Mouse (Mus musculus) CH12.LX (cell line): ENCODE data around the gene Atp5g2. TPM values are rescaled to one million over a fixed set of nuclear protein-coding genes. Genes with fewer than 3 reads are reported as not detected.

ENCODE experiments used
- DNase-seq: peaks from one replicate; pipeline ENCODE4 v3.0.0-alpha.2; 2013; ENCODE audit errors: extremely low read depth
- H3K27ac ChIP-seq: 2 replicates; pipeline ENCODE4 v1.5.1; 2012; ENCODE audit warnings: low read depth, mild to moderate bottlenecking, control low read depth, moderate library complexity; ENCODE audit not compliant: insufficient read depth
- H3K27me3 ChIP-seq: replicated peaks from 2 replicates; pipeline ENCODE3; 2012; ENCODE audit warnings: inconsistent platforms
- H3K36me3 ChIP-seq, 2 experiments: replicated peaks in 1 of 2; 2 replicates each; pipeline versions ENCODE3 to v1.6.1; 2012; ENCODE audit warnings: inconsistent platforms in 1 of 2, low read length in 1 of 2, mild to moderate bottlenecking in 1 of 2, mixed read lengths in 1 of 2, moderate library complexity in 1 of 2; ENCODE audit not compliant: control insufficient read depth in 1 of 2, insufficient read depth in 1 of 2
- H3K4me1 ChIP-seq, 2 experiments: 2 replicates each; pipeline ENCODE4 v1.6.1; 2012; ENCODE audit warnings: inconsistent platforms in 1 of 2, moderate library complexity in 1 of 2; ENCODE audit not compliant: insufficient read depth in 2 of 2, control insufficient read depth in 1 of 2
- H3K4me2 ChIP-seq: 2 replicates; pipeline ENCODE4 v1.6.1; 2012; ENCODE audit warnings: low read depth, mild to moderate bottlenecking, control low read depth; ENCODE audit not compliant: poor library complexity, insufficient read depth, severe bottlenecking
- H3K4me3 ChIP-seq, 3 experiments: fragments of 150-350 bp in 1 of 3; sonication (generic) in 1 of 3; replicated peaks in 1 of 3; 2 replicates each; pipeline versions ENCODE3 to v1.5.1; 2011 to 2012; ENCODE audit warnings: low read depth in 2 of 3, low read length in 2 of 3, mild to moderate bottlenecking in 2 of 3, moderate library complexity in 2 of 3, control low read depth in 1 of 3, improper control_type of control experiment in 1 of 3, inconsistent platforms in 1 of 3, mixed read lengths in 1 of 3; ENCODE audit not compliant: poor library complexity in 1 of 3
- H3K79me2 ChIP-seq: replicated peaks from 2 replicates; pipeline ENCODE4 v1.6.1; 2012; ENCODE audit warnings: mild to moderate bottlenecking, moderate library complexity; ENCODE audit not compliant: control insufficient read depth, poor library complexity, insufficient read depth, severe bottlenecking; ENCODE audit errors: extremely low read depth
- H3K9ac ChIP-seq: 2 replicates; pipeline ENCODE4 v1.6.1; 2012; ENCODE audit warnings: low read depth, mild to moderate bottlenecking, control low read depth, moderate library complexity; ENCODE audit not compliant: insufficient read depth
- H3K9me3 ChIP-seq: replicated peaks from 2 replicates; pipeline ENCODE3; 2012; ENCODE audit warnings: low read length, inconsistent platforms, mixed read lengths
- BHLHE40 ChIP-seq: IDR thresholded peaks from 2 replicates; pipeline ENCODE4 v1.6.1; 2011; ENCODE audit warnings: mild to moderate bottlenecking, low read depth, low read length, improper control_type of control experiment
- CTCF ChIP-seq, 2 experiments: IDR thresholded peaks in 1 of 2; conservative IDR thresholded peaks in 1 of 2; 2 replicates each; pipeline ENCODE4 v1.5.1; 2011 to 2012; ENCODE audit warnings: low read depth in 2 of 2, low read length in 2 of 2, improper control_type of control experiment in 1 of 2, inconsistent platforms in 1 of 2, mild to moderate bottlenecking in 1 of 2, moderate library complexity in 1 of 2
- E2F4 ChIP-seq: IDR thresholded peaks from 2 replicates; pipeline ENCODE4 v1.6.1; 2011; ENCODE audit warnings: low read depth, low read length, improper control_type of control experiment; ENCODE audit not compliant: insufficient replicate concordance
- ELF1 ChIP-seq: IDR thresholded peaks from 2 replicates; pipeline ENCODE4 v1.6.1; 2014; ENCODE audit warnings: low read depth, mild to moderate bottlenecking, inconsistent platforms, low read length, improper control_type of control experiment
- EP300 ChIP-seq: IDR thresholded peaks from 2 replicates; pipeline ENCODE4 v1.6.1; 2011; ENCODE audit warnings: low read length, improper control_type of control experiment
- ETS1 ChIP-seq: conservative IDR thresholded peaks from 2 replicates; pipeline ENCODE4 v1.6.1; 2012; ENCODE audit warnings: low read depth, mild to moderate bottlenecking, inconsistent platforms, low read length, improper control_type of control experiment, moderate library complexity
- GABPA ChIP-seq: IDR thresholded peaks from 2 replicates; pipeline ENCODE4 v1.6.1; 2012; ENCODE audit warnings: low read depth, low read length, improper control_type of control experiment, inconsistent platforms; ENCODE audit not compliant: insufficient replicate concordance
- IRF4 ChIP-seq: IDR thresholded peaks from 2 replicates; pipeline ENCODE4 v1.6.1; 2014; ENCODE audit warnings: low read depth, mild to moderate bottlenecking, inconsistent platforms, low read length, improper control_type of control experiment
- JUND ChIP-seq: conservative IDR thresholded peaks from 2 replicates; pipeline ENCODE4 v1.6.1; 2011; ENCODE audit warnings: low read depth, low read length, improper control_type of control experiment
- KAT2A ChIP-seq: IDR thresholded peaks from 2 replicates; pipeline ENCODE4 v1.6.1; 2012; ENCODE audit warnings: low read length, improper control_type of control experiment, inconsistent platforms; ENCODE audit not compliant: insufficient replicate concordance
- MAFK ChIP-seq: IDR thresholded peaks from 2 replicates; pipeline ENCODE4 v1.6.1; 2011; ENCODE audit warnings: low read length, improper control_type of control experiment; ENCODE audit not compliant: insufficient replicate concordance
- MAX ChIP-seq: IDR thresholded peaks from 2 replicates; pipeline ENCODE4 v1.6.1; 2011; ENCODE audit warnings: low read length, improper control_type of control experiment
- MAZ ChIP-seq: IDR thresholded peaks from 2 replicates; pipeline ENCODE4 v1.6.1; 2012; ENCODE audit warnings: low read depth, mild to moderate bottlenecking, inconsistent platforms, low read length, improper control_type of control experiment, moderate library complexity
- MXI1 ChIP-seq: IDR thresholded peaks from 2 replicates; pipeline ENCODE4 v1.6.1; 2011; ENCODE audit warnings: mild to moderate bottlenecking, low read depth, low read length, improper control_type of control experiment
- MYC ChIP-seq: IDR thresholded peaks from 2 replicates; pipeline ENCODE4 v1.6.1; 2011; ENCODE audit warnings: low read depth, mild to moderate bottlenecking, improper control_type of control experiment, low read length
- NELFE ChIP-seq: IDR thresholded peaks from 2 replicates; pipeline ENCODE4 v1.6.1; 2011; ENCODE audit warnings: low read depth, low read length, improper control_type of control experiment
- NRF1 ChIP-seq: IDR thresholded peaks from 2 replicates; pipeline ENCODE4 v1.6.1; 2014; ENCODE audit warnings: low read depth, mild to moderate bottlenecking, inconsistent platforms, low read length, improper control_type of control experiment, moderate library complexity
- PAX5 ChIP-seq: IDR thresholded peaks from 2 replicates; pipeline ENCODE4 v1.6.1; 2012; ENCODE audit warnings: low read length, inconsistent platforms, mixed read lengths
- POLR2A ChIP-seq: IDR thresholded peaks from 2 replicates; pipeline ENCODE4 v1.6.1; 2011; ENCODE audit warnings: low read depth, mild to moderate bottlenecking, improper control_type of control experiment, low read length
- POLR2AphosphoS2 ChIP-seq: IDR thresholded peaks from 2 replicates; pipeline ENCODE4 v1.6.1; 2011; ENCODE audit warnings: low read depth, low read length, improper control_type of control experiment
- RAD21 ChIP-seq: IDR thresholded peaks from 2 replicates; pipeline ENCODE4 v1.6.1; 2011; ENCODE audit warnings: low read depth, mild to moderate bottlenecking, low read length, improper control_type of control experiment, moderate library complexity
- RCOR1 ChIP-seq: conservative IDR thresholded peaks from 2 replicates; pipeline ENCODE4 v1.6.1; 2012; ENCODE audit warnings: low read depth, mild to moderate bottlenecking, inconsistent platforms, low read length, improper control_type of control experiment
- SMC3 ChIP-seq: IDR thresholded peaks from 2 replicates; pipeline ENCODE4 v1.6.1; 2011; ENCODE audit warnings: low read depth, low read length, improper control_type of control experiment
- TBP ChIP-seq: conservative IDR thresholded peaks from 2 replicates; pipeline ENCODE4 v1.6.1; 2011; ENCODE audit warnings: low read depth, low read length, improper control_type of control experiment
- TCF12 ChIP-seq: IDR thresholded peaks from 2 replicates; pipeline ENCODE4 v1.6.1; 2014; ENCODE audit warnings: low read depth, mild to moderate bottlenecking, inconsistent platforms, low read length, improper control_type of control experiment
- UBTF ChIP-seq: IDR thresholded peaks from 2 replicates; pipeline ENCODE4 v1.6.1; 2012; ENCODE audit warnings: low read depth, mild to moderate bottlenecking, inconsistent platforms, low read length, improper control_type of control experiment, moderate library complexity
- USF1 ChIP-seq: IDR thresholded peaks from 2 replicates; pipeline ENCODE4 v1.6.1; 2014; ENCODE audit warnings: low read depth, mild to moderate bottlenecking, inconsistent platforms, low read length, improper control_type of control experiment
- USF2 ChIP-seq: conservative IDR thresholded peaks from 2 replicates; pipeline ENCODE4 v1.6.1; 2011; ENCODE audit warnings: low read depth, low read length, improper control_type of control experiment
- ZC3H11A ChIP-seq: IDR thresholded peaks from 2 replicates; pipeline ENCODE4 v1.6.1; 2012; ENCODE audit warnings: low read depth, mild to moderate bottlenecking, inconsistent platforms, low read length, improper control_type of control experiment
- ZKSCAN1 ChIP-seq: IDR thresholded peaks from 2 replicates; pipeline ENCODE4 v1.6.1; 2012; ENCODE audit warnings: low read depth, inconsistent platforms, low read length, improper control_type of control experiment, borderline replicate concordance
- ZMIZ1 ChIP-seq: IDR thresholded peaks from 2 replicates; pipeline ENCODE4 v1.6.1; 2012; ENCODE audit warnings: low read depth, mild to moderate bottlenecking, inconsistent platforms, low read length, improper control_type of control experiment
- dilution Hi-C: fragments of 300-500 bp; cut with MboI; formaldehyde crosslinking; loops from 2 replicates; pipeline ENCODE4 v1.14.3; 2020; ENCODE audit warnings: low sequenced_read_pairs; ENCODE audit not compliant: extremely low pct_unique_long_range_greater_than_20kb, extremely low pct_ligation_motif_present
- in situ Hi-C: fragments of 300-500 bp; cut with MboI; formaldehyde crosslinking; loops from 3 replicates; pipeline ENCODE4 v1.14.3; 2019; ENCODE audit warnings: low sequenced_read_pairs, low pct_ligation_motif_present, low pct_unique_long_range_greater_than_20kb, mixed read lengths
- polyA plus RNA-seq: library from polyadenylated mRNA; unstranded; fragments of >175 nt; gene quantifications from 2 replicates; pipeline ENCODE4 v1.2.1, GENCODE M21; 2012; ENCODE audit warnings: low read depth; ENCODE audit not compliant: insufficient read length
- total RNA-seq, 2 experiments: library from RNA; depleted of rRNA; stranded (reverse); fragments of 300-350 nt in 1 of 2; fragments of >200 nt in 1 of 2; gene quantifications; 2 replicates each; pipeline ENCODE4 v1.2.3; 2012 to 2014

The Atp5g2 gene
- total and polyA plus RNA-seq, 3 experiments: 33.9 to 589 (median 281) TPM

- TF ChIP-seq RCOR1 (no peak), RAD21 (peak; percentile 60), ELF1 (peak; percentile 68), JUND (peak; percentile 45; the same call in 1 of the 2 replicates), ZC3H11A (no peak), NELFE (peak; percentile 98), E2F4 (peak; percentile 39; the same call in 1 of the 2 replicates), ZKSCAN1 (no peak), MAZ (peak; percentile 95), MXI1 (peak; percentile 70), SMC3 (peak; percentile 96), MYC (peak; percentile 86; the same call in 1 of the 2 replicates), USF2 (peak; percentile 22; the same call in 1 of the 2 replicates), KAT2A (peak; percentile 87), ZMIZ1 (0 out of 2 replicates have a peak, but pooled peaks have one; percentile 43), EP300 (peak; percentile 36; the same call in 1 of the 2 replicates), IRF4 (peak; percentile 46; the same call in 1 of the 2 replicates), PAX5 (no peak), USF1 (no peak)
Observed at GRCm38 (mm10) chr15:102670767-102671575, 1.2 kb downstream of the Atp5g2 start (continued).

GRCm38 (mm10) chr15:102670281-102670680, 1.9 kb downstream of the Atp5g2 start:
- peak; percentile 52 for DNase-seq
- TF ChIP-seq PAX5: no peak
- no peak for TF ChIP-seq IRF4
- no peak for TF ChIP-seq NRF1
- no peak for TF ChIP-seq ELF1
- TF ChIP-seq ZC3H11A: no peak
- peak; percentile 13; the same call in 1 of the 2 replicates for TF ChIP-seq UBTF
- no peak for TF ChIP-seq RCOR1
- 0 out of 2 replicates have a peak, but pooled peaks have one; percentile 13 for TF ChIP-seq TBP
- TF ChIP-seq ZMIZ1: peak; percentile 8; the same call in 1 of the 2 replicates
- TF ChIP-seq ZKSCAN1: no peak
- TF ChIP-seq CTCF (conservative IDR thresholded peaks at IDR 0.05 in 1 of 2, IDR thresholded peaks at IDR 0.05 in 1 of 2; ENCODE audit: low read depth in 2 of 2, low read length in 2 of 2): no peak
- TF ChIP-seq USF2: 0 out of 2 replicates have a peak, but pooled peaks have one; percentile 10
- no peak for TF ChIP-seq BHLHE40
- no peak for TF ChIP-seq MAZ
- no peak for TF ChIP-seq JUND
- no peak for TF ChIP-seq EP300
- no peak for TF ChIP-seq TCF12
- no peak for TF ChIP-seq SMC3
- no peak for TF ChIP-seq GABPA
- TF ChIP-seq MAX: 0 out of 2 replicates have a peak, but pooled peaks have one; percentile 11
- TF ChIP-seq ETS1: no peak
- no peak; the same call in 1 of the 2 replicates for TF ChIP-seq POLR2AphosphoS2
- TF ChIP-seq MAFK: no peak
- TF ChIP-seq MYC: peak; percentile 34; the same call in 1 of the 2 replicates
- TF ChIP-seq POLR2A: no peak
- peak; percentile 51; the same call in 1 of the 2 replicates for TF ChIP-seq MXI1
- no peak for TF ChIP-seq USF1

More at GRCm38 (mm10) chr15:102670281-102670680, 1.9 kb downstream of the Atp5g2 start:
- in situ Hi-C loops (no loop called here), dilution Hi-C loops (no loop called here)
- Histone ChIP-seq H3K27ac (peak overlapping the region; percentile 84; the same call in 1 of the 2 replicates), H3K4me1 (peaks cover 8 to 50% of the 10 kb centered on the region in 2 experiments), H3K79me2 (peaks cover 26% of the 10 kb centered on the region), H3K9me3 (peaks cover 5% of the 10 kb centered on the region), H3K27me3 (no peaks in the 10 kb centered on the region), H3K4me2 (peak overlapping the region; percentile 84), H3K36me3 (peaks cover 29 to 43% of the 10 kb centered on the region in 2 experiments), H3K9ac (peak overlapping the region; percentile 99), H3K4me3 (peak overlapping the region; percentile 73 to 98 (median 81))
